Mouse (Mus musculus): Measurements from ENCODE around the gene Abcf2. TPM values are rescaled to one million over a fixed set of nuclear protein-coding genes. Genes with fewer than 3 reads are reported as not detected.
"Not testable (repeated sequence)": the region's sequence is repeated elsewhere in the genome, so short reads cannot be mapped to it uniquely, and the experiment has no call there.

Abcf2 gene
- polyA plus RNA-seq, 1 experiment, result 101 TPM

GRCm38 (mm10) chr5:24587200-24587577 is 9.9 kb upstream of the Abcf2 start:
- 13% methylated on average over 4 of the region's 4 CpGs for WGBS
- Histone ChIP-seq H3K4me3 (replicated peaks; ENCODE audit: insufficient read depth, low read depth, low read length) (peak overlapping the region; percentile 84), H3K27me3 (ENCODE audit: control insufficient read depth, insufficient read depth, low read length) (no peaks in the 10 kb centered on the region), H3K27ac (ENCODE audit: insufficient read depth, low read length) (peak overlapping the region; percentile 52), H3K4me1 (ENCODE audit: control insufficient read depth, insufficient read depth, low read length) (peaks cover 13% of the 10 kb centered on the region)
- TF ChIP-seq POLR2A (IDR thresholded peaks at IDR 0.05; ENCODE audit: borderline replicate concordance, insufficient read depth, low read length) (no peak), CTCF (IDR thresholded peaks at IDR 0.05; ENCODE audit: borderline replicate concordance, insufficient read depth, low read depth, low read length) (no peak)
- DNase-seq, result no peak

- under 1% methylated on average over 43 of the region's 43 CpGs for WGBS
Measured at GRCm38 (mm10) chr5:24586547-24587199, 9.4 kb upstream of the Abcf2 start, which contains the start of gene Chpf2. Gene Chpf2, plus strand, starts transcription at chr5:24586741.

GRCm38 (mm10) chr5:24586106-24586505 is 8.8 kb upstream of the Abcf2 start:
- TF ChIP-seq POLR2A (IDR thresholded peaks at IDR 0.05; ENCODE audit: borderline replicate concordance, insufficient read depth, low read length) (no peak), CTCF (IDR thresholded peaks at IDR 0.05; ENCODE audit: borderline replicate concordance, insufficient read depth, low read depth, low read length) (no peak)
- no peak for DNase-seq
- Histone ChIP-seq H3K27ac (ENCODE audit: insufficient read depth, low read length) (peak overlapping the region; percentile 21; the same call in 1 of the 2 replicates), H3K4me1 (ENCODE audit: control insufficient read depth, insufficient read depth, low read length) (peaks cover 13% of the 10 kb centered on the region), H3K4me3 (replicated peaks; ENCODE audit: insufficient read depth, low read depth, low read length) (peak overlapping the region; percentile 84), H3K27me3 (ENCODE audit: control insufficient read depth, insufficient read depth, low read length) (no peaks in the 10 kb centered on the region)
- WGBS, result 9% methylated on average over 8 of the region's 8 CpGs

More at GRCm38 (mm10) chr5:24586547-24587199, 9.4 kb upstream of the Abcf2 start, which contains the start of gene Chpf2:
- TF ChIP-seq CTCF (IDR thresholded peaks at IDR 0.05; ENCODE audit: borderline replicate concordance, insufficient read depth, low read depth, low read length) (no peak), POLR2A (IDR thresholded peaks at IDR 0.05; ENCODE audit: borderline replicate concordance, insufficient read depth, low read length) (peak; percentile 60; the same call in 1 of the 2 replicates)
- H3K27ac ChIP-seq (ENCODE audit: insufficient read depth, low read length), result peak within 1 kb of the TSS; percentile 52
- no peaks in the 10 kb centered on the region for H3K27me3 ChIP-seq (ENCODE audit: control insufficient read depth, insufficient read depth, low read length)
- peak; percentile 80 to 81 for DNase-seq
- peaks cover 13% of the 10 kb centered on the region for H3K4me1 ChIP-seq (ENCODE audit: control insufficient read depth, insufficient read depth, low read length)
- peak within 1 kb of the TSS; percentile 84 for H3K4me3 ChIP-seq (replicated peaks; ENCODE audit: insufficient read depth, low read depth, low read length)

GRCm38 (mm10) chr5:24578109-24578963 is 1.1 kb upstream of the Abcf2 start:
- H3K27me3 ChIP-seq (ENCODE audit: control insufficient read depth, insufficient read depth, low read length), result no peaks in the 10 kb centered on the region
- TF ChIP-seq CTCF (IDR thresholded peaks at IDR 0.05; ENCODE audit: borderline replicate concordance, insufficient read depth, low read depth, low read length) (no peak), POLR2A (IDR thresholded peaks at IDR 0.05; ENCODE audit: borderline replicate concordance, insufficient read depth, low read length) (no peak)
- DNase-seq, result no peak
- H3K4me3 ChIP-seq (replicated peaks; ENCODE audit: insufficient read depth, low read depth, low read length), result no peak overlapping the region
- H3K4me1 ChIP-seq (ENCODE audit: control insufficient read depth, insufficient read depth, low read length), result no peaks in the 10 kb centered on the region
- WGBS, result 68% methylated on average over 6 of the region's 6 CpGs
- H3K27ac ChIP-seq (ENCODE audit: insufficient read depth, low read length), result no peak overlapping the region

GRCm38 (mm10) chr5:24576801-24577182 is 475 bp downstream of the Abcf2 start:
- no peaks in the 10 kb centered on the region for H3K27me3 ChIP-seq (ENCODE audit: control insufficient read depth, insufficient read depth, low read length)
- no peak overlapping the region for H3K27ac ChIP-seq (ENCODE audit: insufficient read depth, low read length)
- 1% methylated on average over 32 of the region's 32 CpGs for WGBS
- no peaks in the 10 kb centered on the region for H3K4me1 ChIP-seq (ENCODE audit: control insufficient read depth, insufficient read depth, low read length)
- DNase-seq, result no peak
- H3K4me3 ChIP-seq (replicated peaks; ENCODE audit: insufficient read depth, low read depth, low read length), result peak overlapping the region; percentile 85
- no peak for TF ChIP-seq POLR2A (IDR thresholded peaks at IDR 0.05; ENCODE audit: borderline replicate concordance, insufficient read depth, low read length)
- no peak for TF ChIP-seq CTCF (IDR thresholded peaks at IDR 0.05; ENCODE audit: borderline replicate concordance, insufficient read depth, low read depth, low read length)

- Histone ChIP-seq H3K4me1 (ENCODE audit: control insufficient read depth, insufficient read depth, low read length) (no peaks in the 10 kb centered on the region), H3K4me3 (replicated peaks; ENCODE audit: insufficient read depth, low read depth, low read length) (no peak overlapping the region), H3K27ac (ENCODE audit: insufficient read depth, low read length) (no peak overlapping the region), H3K27me3 (ENCODE audit: control insufficient read depth, insufficient read depth, low read length) (no peaks in the 10 kb centered on the region)
- WGBS, result 84% methylated on average over 1 of the region's 1 CpGs
- DNase-seq, result no peak
- TF ChIP-seq CTCF (IDR thresholded peaks at IDR 0.05; ENCODE audit: borderline replicate concordance, insufficient read depth, low read depth, low read length) (no peak), POLR2A (IDR thresholded peaks at IDR 0.05; ENCODE audit: borderline replicate concordance, insufficient read depth, low read length) (no peak)
Measured at GRCm38 (mm10) chr5:24575948-24576347, 1.3 kb downstream of the Abcf2 start.

GRCm38 (mm10) chr5:24556709-24557108 is 20.6 kb downstream of the Abcf2 start, which contains the start of gene 4931409K22Rik:
Gene 4931409K22Rik, minus strand, starts transcription at chr5:24556809.
- Histone ChIP-seq H3K4me1 (ENCODE audit: control insufficient read depth, insufficient read depth, low read length) (no peaks in the 10 kb centered on the region), H3K4me3 (replicated peaks; ENCODE audit: insufficient read depth, low read depth, low read length) (no peak within 1 kb of the TSS), H3K27ac (ENCODE audit: insufficient read depth, low read length) (no peak within 1 kb of the TSS), H3K27me3 (ENCODE audit: control insufficient read depth, insufficient read depth, low read length) (no peaks in the 10 kb centered on the region)
- TF ChIP-seq POLR2A (IDR thresholded peaks at IDR 0.05; ENCODE audit: borderline replicate concordance, insufficient read depth, low read length) (no peak), CTCF (IDR thresholded peaks at IDR 0.05; ENCODE audit: borderline replicate concordance, insufficient read depth, low read depth, low read length) (no peak)
- DNase-seq, result no peak
- WGBS, result 80% methylated on average over 2 of the region's 2 CpGs

GRCm38 (mm10) chr5:24555335-24555734 is 21.9 kb downstream of the Abcf2 start:
- DNase-seq; H3K4me1 ChIP-seq (ENCODE audit: control insufficient read depth, insufficient read depth, low read length); H3K27ac ChIP-seq (ENCODE audit: insufficient read depth, low read length); H3K4me3 ChIP-seq (replicated peaks; ENCODE audit: insufficient read depth, low read depth, low read length); H3K27me3 ChIP-seq (ENCODE audit: control insufficient read depth, insufficient read depth, low read length): not testable (repeated sequence)
- 96% methylated on average over 7 of the region's 7 CpGs for WGBS

All from cerebellum, adult 2 months (tissue).